Mouse (Mus musculus) brain, embryonic 14.5 days (tissue): ENCODE data around the gene Cldn11.

ENCODE experiments used
- CTCF ChIP-seq: fragments of 200-500 bp; IDR thresholded peaks from 2 replicates; pipeline ENCODE4 v1.5.1; 2012; ENCODE audit warnings: inconsistent platforms, mild to moderate bottlenecking, moderate library complexity, borderline replicate concordance; ENCODE audit not compliant: insufficient read depth, insufficient read length; ENCODE audit errors: extremely low read depth
- POLR2A ChIP-seq: fragments of 200-500 bp; IDR thresholded peaks from 2 replicates; pipeline ENCODE4 v1.6.1; 2012; ENCODE audit warnings: mild to moderate bottlenecking, inconsistent platforms, borderline replicate concordance; ENCODE audit not compliant: poor library complexity, insufficient read depth, insufficient read length, severe bottlenecking; ENCODE audit errors: extremely low read depth

DNA sequence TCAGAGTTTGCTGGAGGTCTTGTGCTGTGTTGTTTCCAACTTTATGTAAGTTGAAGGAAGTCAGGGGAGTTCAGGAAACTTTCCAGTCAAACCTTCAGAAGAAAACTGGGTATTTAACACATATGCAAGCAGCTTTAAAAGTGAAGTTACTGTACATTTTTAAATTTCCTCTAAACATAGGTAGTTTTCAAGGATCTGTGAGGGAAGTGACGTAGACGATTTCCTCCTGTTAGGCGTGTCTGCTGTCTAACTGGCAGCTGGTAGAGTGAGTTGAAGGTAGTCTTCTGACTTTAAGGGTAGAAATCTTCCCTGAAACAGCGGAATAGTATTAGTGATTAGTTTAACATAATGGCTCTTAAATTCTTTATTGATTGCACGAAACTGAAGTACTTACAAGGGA is 49.7 kb upstream of the Cldn11 start:
- TF ChIP-seq POLR2A (no peak), CTCF (no peak)
